Mouse (Mus musculus) midbrain, postnatal 0 days (tissue): Measurements from ENCODE around the gene D130052B06Rik. TPM values are rescaled to one million over a fixed set of nuclear protein-coding genes. Genes with fewer than 3 reads are reported as not detected.

Experiments used
- ATAC-seq: fragments of 200-750 bp; cut with Nextera tagmentation; 2 replicates; pipeline ENCODE4 v1.8.0; 2017; ENCODE audit warnings: moderate number of reproducible peaks, mild to moderate bottlenecking, moderate TSS enrichment, moderate library complexity; ENCODE audit not compliant: low FRiP score
- DNase-seq: peaks from one replicate; pipeline ENCODE4 v3.0.0-alpha.2; 2015; ENCODE audit warnings: low spot score
- H3K27ac ChIP-seq: fragments of 300-500 bp; sonication (generic); 2 replicates; pipeline ENCODE4 v1.5.1; 2014; ENCODE audit warnings: low read depth, mild to moderate bottlenecking, low read length, mixed read lengths
- H3K27me3 ChIP-seq: fragments of 300-500 bp; sonication (generic); 2 replicates; pipeline ENCODE4 v1.6.1; 2014; ENCODE audit warnings: low read length, control low read depth, mixed read lengths; ENCODE audit not compliant: insufficient read depth
- H3K36me3 ChIP-seq: fragments of 300-500 bp; sonication (generic); 2 replicates; pipeline ENCODE4 v1.6.1; 2014; ENCODE audit warnings: low read length, control low read depth, mixed read lengths; ENCODE audit not compliant: insufficient read depth
- H3K4me1 ChIP-seq: fragments of 300-500 bp; sonication (generic); 2 replicates; pipeline ENCODE4 v1.6.1; 2014; ENCODE audit warnings: mild to moderate bottlenecking, control low read depth, antibody characterized with exemption, low read length, mixed read lengths; ENCODE audit not compliant: insufficient read depth
- H3K4me2 ChIP-seq: fragments of 300-500 bp; sonication (generic); 2 replicates; pipeline ENCODE4 v1.6.1; 2014; ENCODE audit warnings: low read depth, mild to moderate bottlenecking, low read length, mixed read lengths; ENCODE audit not compliant: poor library complexity, severe bottlenecking
- H3K4me3 ChIP-seq: fragments of 300-500 bp; sonication (generic); 2 replicates; pipeline ENCODE4 v1.5.1; 2014; ENCODE audit warnings: low read depth, mild to moderate bottlenecking, low read length, moderate library complexity
- H3K9ac ChIP-seq: fragments of 300-500 bp; sonication (generic); replicated peaks from 2 replicates; pipeline ENCODE4 v1.6.1; 2014; ENCODE audit warnings: mild to moderate bottlenecking, low read length, moderate library complexity, mixed read lengths; ENCODE audit not compliant: poor library complexity, severe bottlenecking
- H3K9me3 ChIP-seq: fragments of 300-500 bp; sonication (generic); 2 replicates; pipeline ENCODE4 v1.6.1; 2016; ENCODE audit warnings: low read length, control low read depth
- CTCF ChIP-seq: IDR thresholded peaks from 2 replicates; pipeline ENCODE4 v1.5.1; 2016; ENCODE audit warnings: antibody characterized with exemption, mild to moderate bottlenecking
- WGBS: fragments of 180-500 bp; shearing (Covaris S2); extraction: QIAGEN DNeasy Blood & Tissue Kit; methylation state at CpG from one replicate; pipeline ENCODE4 v1.1.7; 2014; 5-methylcytosine and 5-hydroxymethylcytosine counted together
- polyA plus RNA-seq: library from polyadenylated mRNA; unstranded; fragments of >200 nt; fragmentation: Nextera tagmentation; extraction: Ambion mirVana; gene quantifications from 2 replicates; pipeline ENCODE4 v1.2.1, GENCODE M21; 2015
- total RNA-seq: library from RNA; depleted of rRNA; stranded (reverse); fragments of >200 nt; gene quantifications from 2 replicates; pipeline ENCODE4 v1.2.3, GENCODE M21; 2014

Gene D130052B06Rik
- total and polyA plus RNA-seq, 2 experiments from 2014 or later, result not detected

- no peak for DNase-seq
- TF ChIP-seq CTCF, result no peak
Observed at GRCm38 (mm10) chr11:33603174-33603573, 4.1 kb downstream of the D130052B06Rik start.

GRCm38 (mm10) chr11:33607784-33608183 lies 8.7 kb downstream of the D130052B06Rik start:
- no peak overlapping the region for H3K9ac ChIP-seq
- no peaks in the 10 kb centered on the region for H3K4me1 ChIP-seq
- no peaks in the 10 kb centered on the region for H3K36me3 ChIP-seq
- 59% methylated on average over 3 of the region's 3 CpGs for WGBS
- no peak overlapping the region for H3K27ac ChIP-seq
- no peak overlapping the region for H3K4me3 ChIP-seq
- ATAC-seq, result no peak
- H3K4me2 ChIP-seq, result no peak overlapping the region
- no peak for TF ChIP-seq CTCF
- no peaks in the 10 kb centered on the region for H3K9me3 ChIP-seq
- DNase-seq, result no peak
- H3K27me3 ChIP-seq, result no peaks in the 10 kb centered on the region

More at GRCm38 (mm10) chr11:33603174-33603573, 4.1 kb downstream of the D130052B06Rik start:
- no peak overlapping the region for H3K9ac ChIP-seq
- WGBS, result 60% methylated on average over 2 of the region's 2 CpGs
- H3K27me3 ChIP-seq, result no peaks in the 10 kb centered on the region
- no peak for ATAC-seq
- no peaks in the 10 kb centered on the region for H3K4me1 ChIP-seq
- no peaks in the 10 kb centered on the region for H3K36me3 ChIP-seq
- H3K9me3 ChIP-seq, result no peaks in the 10 kb centered on the region
- H3K4me3 ChIP-seq, result no peak overlapping the region
- no peak overlapping the region for H3K27ac ChIP-seq
- no peak overlapping the region for H3K4me2 ChIP-seq

GRCm38 (mm10) chr11:33614218-33614617 lies 15.1 kb downstream of the D130052B06Rik start:
- Histone ChIP-seq H3K4me1 (no peaks in the 10 kb centered on the region), H3K27me3 (no peaks in the 10 kb centered on the region), H3K27ac (no peak overlapping the region), H3K4me3 (no peak overlapping the region), H3K9me3 (no peaks in the 10 kb centered on the region), H3K9ac (no peak overlapping the region), H3K4me2 (no peak overlapping the region), H3K36me3 (no peaks in the 10 kb centered on the region)
- ATAC-seq (no peak), DNase-seq (peak; percentile 65)
- TF ChIP-seq CTCF, result peak; percentile 93
- WGBS, result 7% methylated on average over 15 of the region's 15 CpGs

- Histone ChIP-seq H3K9ac (no peak overlapping the region), H3K36me3 (peaks cover 6% of the 10 kb centered on the region; the same call in 1 of the 2 replicates), H3K4me3 (no peak overlapping the region), H3K4me2 (no peak overlapping the region), H3K27me3 (no peaks in the 10 kb centered on the region), H3K27ac (no peak overlapping the region), H3K9me3 (no peaks in the 10 kb centered on the region), H3K4me1 (no peaks in the 10 kb centered on the region)
- no peak for TF ChIP-seq CTCF
- 88% methylated on average over 4 of the region's 4 CpGs for whole genome bisulfite sequencing
- ATAC-seq (no peak), DNase-seq (no peak)
Observed at GRCm38 (mm10) chr11:33627136-33627742, 28.1 kb downstream of the D130052B06Rik start.

DNA sequence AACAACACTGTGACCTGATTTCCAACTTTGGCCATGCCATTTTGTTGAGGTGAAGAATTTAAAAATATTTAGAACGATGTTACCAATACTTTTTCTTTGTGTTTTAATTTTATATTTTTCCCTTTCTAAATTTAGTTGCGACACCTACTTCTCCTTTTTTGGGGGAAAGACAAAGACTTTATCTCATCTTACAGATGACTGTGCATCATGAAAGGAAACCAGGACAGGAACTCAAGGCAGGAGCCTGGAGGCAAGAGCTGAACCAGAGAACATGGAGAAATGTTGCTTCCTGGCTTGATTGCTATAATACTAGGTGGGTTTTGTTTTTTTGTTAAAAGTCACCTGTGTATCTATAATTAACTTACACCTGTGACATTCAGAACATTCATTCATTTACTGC lies 38.0 kb downstream of the D130052B06Rik start:
- DNase-seq (no peak), ATAC-seq (no peak)
- Histone ChIP-seq H3K4me1 (no peaks in the 10 kb centered on the region), H3K27ac (no peak overlapping the region), H3K4me2 (no peak overlapping the region), H3K9ac (no peak overlapping the region), H3K9me3 (no peaks in the 10 kb centered on the region), H3K27me3 (no peaks in the 10 kb centered on the region), H3K36me3 (0 out of 2 replicates have a peak, but pooled peaks cover 7% of the 10 kb centered on the region), H3K4me3 (no peak overlapping the region)
- TF ChIP-seq CTCF, result no peak
- 95% methylated on average over 2 of the region's 2 CpGs for WGBS

DNA sequence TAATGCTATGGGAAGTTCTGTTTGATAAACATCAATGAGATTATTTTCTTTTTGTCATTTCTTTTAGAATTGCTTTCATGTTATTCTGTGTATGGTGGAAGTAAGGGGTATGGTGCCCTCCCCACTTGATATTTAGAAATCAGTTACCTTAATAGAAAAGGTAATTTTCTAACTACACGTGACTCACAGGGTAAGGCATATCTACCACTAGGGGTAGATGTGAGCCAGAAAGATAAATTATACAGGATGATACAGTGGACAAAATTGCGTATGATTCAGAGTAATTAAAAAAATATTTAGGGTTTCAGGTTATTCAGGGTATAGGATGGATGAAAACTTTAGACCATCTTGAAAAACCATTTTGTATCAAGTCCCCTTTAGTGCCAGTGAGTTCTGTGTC lies 50.3 kb downstream of the D130052B06Rik start:
- no peak overlapping the region for H3K4me3 ChIP-seq
- WGBS, result 77% methylated on average over 2 of the region's 2 CpGs
- TF ChIP-seq CTCF, result peak; percentile 35
- H3K9me3 ChIP-seq, result no peaks in the 10 kb centered on the region
- H3K27ac ChIP-seq, result no peak overlapping the region
- ATAC-seq (no peak), DNase-seq (no peak)
- peaks cover 3% of the 10 kb centered on the region; the same call in 1 of the 2 replicates for H3K36me3 ChIP-seq
- H3K4me1 ChIP-seq, result no peaks in the 10 kb centered on the region
- no peaks in the 10 kb centered on the region for H3K27me3 ChIP-seq
- H3K9ac ChIP-seq, result no peak overlapping the region
- H3K4me2 ChIP-seq, result no peak overlapping the region
